Mouse (Mus musculus) G1E (cell line): ENCODE measurements around the gene Lmbr1l. TPM values are rescaled to one million over a fixed set of nuclear protein-coding genes. Genes with fewer than 3 reads are reported as not detected.

Source experiments
- ATAC-seq: 2 replicates; pipeline ENCODE4 v1.8.0; 2016; ENCODE audit warnings: mild to moderate bottlenecking; ENCODE audit not compliant: insufficient number of reproducible peaks, poor library complexity, low FRiP score, severe bottlenecking; ENCODE audit errors: extremely low read depth
- DNase-seq: peaks from one replicate; pipeline ENCODE4 v3.0.0; 2012; ENCODE audit warnings: low spot score
- H3K27me3 ChIP-seq: 2 replicates; pipeline ENCODE4 v1.6.1; 2012; ENCODE audit warnings: mild to moderate bottlenecking, low read length, inconsistent platforms; ENCODE audit not compliant: insufficient read depth
- H3K36me3 ChIP-seq: replicated peaks from 2 replicates; pipeline ENCODE3; 2012; ENCODE audit warnings: mild to moderate bottlenecking, inconsistent platforms
- H3K4me1 ChIP-seq: 2 replicates; pipeline ENCODE4 v1.6.1; 2012; ENCODE audit warnings: low read depth, low read length, inconsistent platforms, mixed read lengths; ENCODE audit not compliant: insufficient read depth
- H3K4me3 ChIP-seq: 2 replicates; pipeline ENCODE4 v1.5.1; 2012; ENCODE audit warnings: low read depth, mild to moderate bottlenecking, inconsistent platforms, low read length, moderate library complexity, mixed read lengths
- H3K9me3 ChIP-seq: replicated peaks from 2 replicates; pipeline ENCODE4 v1.6.1; 2012; ENCODE audit warnings: inconsistent platforms
- CTCF ChIP-seq: IDR thresholded peaks from 2 replicates; pipeline ENCODE4 v1.5.1; 2012; ENCODE audit warnings: low read depth, low read length, inconsistent platforms, mixed read lengths
- GATA1 ChIP-seq: IDR thresholded peaks from 2 replicates; pipeline ENCODE4 v1.6.1; 2012; ENCODE audit warnings: borderline replicate concordance, low read length, inconsistent platforms, mixed read lengths
- GATA2 ChIP-seq: IDR thresholded peaks from 2 replicates; pipeline ENCODE4 v1.6.1; 2012; ENCODE audit warnings: low read depth, low read length, inconsistent platforms, borderline replicate concordance
- POLR2AphosphoS5 ChIP-seq: IDR thresholded peaks from 2 replicates; pipeline ENCODE4 v1.6.1; 2012; ENCODE audit warnings: low read depth, low read length, inconsistent platforms; ENCODE audit not compliant: insufficient replicate concordance
- TAL1 ChIP-seq: conservative IDR thresholded peaks from 2 replicates; pipeline ENCODE4 v1.6.1; 2012; ENCODE audit warnings: low read depth, low read length, inconsistent platforms, mixed read lengths
- polyA plus RNA-seq: library from polyadenylated mRNA; stranded (reverse); fragments of >175 nt; gene quantifications from 2 replicates; pipeline ENCODE4 v1.2.3, GENCODE M21; 2012
- total RNA-seq, 2 experiments: library from RNA; stranded (forward) in 1 of 2; stranded (reverse) in 1 of 2; fragments of 200-1000 nt in 1 of 2; fragments of >200 nt in 1 of 2; fragmentation: Nextera tagmentation in 1 of 2; gene quantifications; 2 replicates each; pipeline ENCODE4 v1.2.3; 2014 to 2017

Lmbr1l gene
- total and polyA plus RNA-seq, 3 experiments = 4.5 to 17.1 (median 9.6) TPM

GRCm38 (mm10) chr15:98901530-98901929 is 16.5 kb downstream of the Lmbr1l start:
- H3K4me3 ChIP-seq = no peak overlapping the region
- no peak for DNase-seq
- H3K36me3 ChIP-seq = peaks cover 26% of the 10 kb centered on the region
- no peaks in the 10 kb centered on the region for H3K9me3 ChIP-seq
- peaks cover 38% of the 10 kb centered on the region for H3K27me3 ChIP-seq
- peaks cover 14% of the 10 kb centered on the region for H3K4me1 ChIP-seq
- ATAC-seq = no peak
- no peak for TF ChIP-seq CTCF
- no peak for TF ChIP-seq POLR2AphosphoS5
- TF ChIP-seq TAL1 = no peak
- no peak for TF ChIP-seq GATA1
- no peak for TF ChIP-seq GATA2

GRCm38 (mm10) chr15:98897928-98898800 is 19.9 kb downstream of the Lmbr1l start, which contains the start of gene Dhh:
TSS of gene Dhh (minus strand) at chr15:98898540.
- Histone ChIP-seq H3K36me3 (no peaks in the 10 kb centered on the region), H3K9me3 (peaks cover 7% of the 10 kb centered on the region), H3K27me3 (peaks cover 72% of the 10 kb centered on the region), H3K4me1 (peaks cover 34% of the 10 kb centered on the region), H3K4me3 (peak within 1 kb of the TSS; percentile 11; the same call in 1 of the 2 replicates)
- ATAC-seq = no peak
- DNase-seq = no peak
- TF ChIP-seq GATA2 (no peak), GATA1 (no peak), TAL1 (no peak), POLR2AphosphoS5 (no peak), CTCF (no peak)

GRCm38 (mm10) chr15:98897495-98897894 is 20.5 kb downstream of the Lmbr1l start:
- TF ChIP-seq GATA1 (no peak), CTCF (no peak), TAL1 (no peak), GATA2 (no peak), POLR2AphosphoS5 (no peak)
- Histone ChIP-seq H3K4me3 (no peak overlapping the region), H3K36me3 (no peaks in the 10 kb centered on the region), H3K27me3 (peaks cover 75% of the 10 kb centered on the region), H3K4me1 (peaks cover 37% of the 10 kb centered on the region), H3K9me3 (peaks cover 7% of the 10 kb centered on the region)
- DNase-seq = no peak
- ATAC-seq = no peak

- TF ChIP-seq GATA1 (no peak), TAL1 (no peak), GATA2 (no peak), POLR2AphosphoS5 (no peak), CTCF (no peak)
- ATAC-seq = no peak
- Histone ChIP-seq H3K36me3 (no peaks in the 10 kb centered on the region), H3K4me1 (peaks cover 51% of the 10 kb centered on the region), H3K27me3 (peaks cover 78% of the 10 kb centered on the region), H3K9me3 (peaks cover 7% of the 10 kb centered on the region), H3K4me3 (peak overlapping the region; percentile 45; the same call in 1 of the 2 replicates)
- no peak for DNase-seq
These were observed 22.1 kb downstream of the Lmbr1l start for GRCm38 (mm10) chr15:98895635-98896589.

GRCm38 (mm10) chr15:98894746-98895634 is 23.0 kb downstream of the Lmbr1l start:
- Histone ChIP-seq H3K9me3 (peaks cover 7% of the 10 kb centered on the region), H3K36me3 (no peaks in the 10 kb centered on the region), H3K4me1 (peaks cover 51% of the 10 kb centered on the region), H3K27me3 (peaks cover 72% of the 10 kb centered on the region), H3K4me3 (peak overlapping the region; percentile 45; the same call in 1 of the 2 replicates)
- DNase-seq (no peak), ATAC-seq (no peak)
- no peak for TF ChIP-seq TAL1
- no peak for TF ChIP-seq CTCF
- TF ChIP-seq GATA2 = no peak
- TF ChIP-seq POLR2AphosphoS5 = no peak
- no peak for TF ChIP-seq GATA1
